ENCODE assay signal across 8 mouse cellular contexts in the genomic region with DNA sequence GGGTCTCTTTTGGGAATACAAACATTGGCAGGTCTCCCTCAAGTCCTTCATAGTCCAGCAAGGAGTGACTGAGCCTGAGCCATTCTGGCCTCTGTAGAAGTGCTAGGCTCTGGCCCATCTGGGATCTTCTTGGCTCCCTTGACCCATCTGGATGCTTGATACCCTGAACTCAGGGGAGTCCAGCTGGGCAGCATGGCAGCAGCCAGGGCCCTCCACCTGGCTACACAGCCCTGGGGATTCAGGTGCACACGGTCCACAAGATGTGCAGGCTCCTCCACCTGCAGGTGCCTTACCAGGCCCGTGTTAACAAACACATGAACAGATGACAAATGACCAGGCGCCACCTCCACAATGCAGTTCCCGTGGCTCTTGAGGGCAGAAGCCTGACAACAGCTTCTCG. TPM values are rescaled to one million over a fixed set of nuclear protein-coding genes. Genes with fewer than 3 reads are reported as not detected.
DNase-seq lines count a peak whose midpoint lies in the region; ATAC-seq and TF ChIP-seq lines count a peak whose summit lies in the region.
"Had no signal": no experiment of that assay in that cellular context is flagged by ENCODE, and none has a peak within 500 bp of the region (broad histone marks: within the 10 kb centered on the region; RNA-seq: fewer than 3 reads in every experiment).

No protein-coding gene starts in this region.

- ATAC-seq in forebrain, embryonic 12.5 days (ENCODE audit: low FRiP score): no peak
- no peak for ATAC-seq in hindbrain, embryonic 15.5 days (ENCODE audit: low FRiP score, low read depth)
- no peak for ATAC-seq in neural tube, embryonic 14.5 days (ENCODE audit: low read depth)

- peak overlapping the region; percentile 21 for H3K9ac ChIP-seq in forebrain, embryonic 12.5 days
- peak overlapping the region; percentile 24; the same call in 1 of the 2 replicates for H3K9ac ChIP-seq in hindbrain, embryonic 15.5 days
- H3K9ac ChIP-seq in neural tube, embryonic 14.5 days (replicated peaks; ENCODE audit: low read depth, low read length): no peak overlapping the region
- H3K9ac ChIP-seq: liver, embryonic 14.5 days had no signal

- H3K4me1 ChIP-seq in forebrain, embryonic 12.5 days: peaks cover 81% of the 10 kb centered on the region
- H3K4me1 ChIP-seq in hindbrain, embryonic 15.5 days (replicated peaks): peaks cover 90% of the 10 kb centered on the region
- peaks cover 78% of the 10 kb centered on the region for H3K4me1 ChIP-seq in neural tube, embryonic 14.5 days (ENCODE audit: control insufficient read depth, insufficient read depth, low read length)

- H3K27me3 ChIP-seq in forebrain, embryonic 12.5 days: no peaks in the 10 kb centered on the region
- H3K27me3 ChIP-seq in hindbrain, embryonic 15.5 days: no peaks in the 10 kb centered on the region
- no peaks in the 10 kb centered on the region for H3K27me3 ChIP-seq in neural tube, embryonic 14.5 days (ENCODE audit: control insufficient read depth, insufficient read depth, low read length)

- no peaks in the 10 kb centered on the region for H3K9me3 ChIP-seq in forebrain, embryonic 12.5 days
- H3K9me3 ChIP-seq in hindbrain, embryonic 15.5 days: no peaks in the 10 kb centered on the region
- H3K9me3 ChIP-seq in neural tube, embryonic 14.5 days (ENCODE audit: control insufficient read depth, low read length): no peaks in the 10 kb centered on the region

- H3K27ac ChIP-seq in layer of hippocampus, adult 2 months: peak overlapping the region; percentile 54; the same call in 1 of the 2 replicates
- peak overlapping the region; percentile 92 for H3K27ac ChIP-seq in forebrain, embryonic 12.5 days
- H3K27ac ChIP-seq in hindbrain, embryonic 15.5 days (replicated peaks): peak overlapping the region; percentile 80
- peak overlapping the region; percentile 88 for H3K27ac ChIP-seq in neural tube, embryonic 14.5 days (ENCODE audit: low read depth, low read length)
- H3K27ac ChIP-seq: liver, embryonic 14.5 days had no signal

- no peak for DNase-seq in layer of hippocampus, adult 2 months (ENCODE audit: low spot score in 2 of 2)
- no peak for DNase-seq in layer of hippocampus, postnatal 10 days (ENCODE audit: low spot score in 2 of 2)
- no peak for DNase-seq in left cerebral cortex, postnatal 36 days (ENCODE audit: low spot score in 2 of 2)
- no peak for DNase-seq in kidney, postnatal 14 days

- TF ChIP-seq CTCF in layer of hippocampus, adult 2 months (conservative IDR thresholded peaks at IDR 0.05): no peak

- H3K4me3 ChIP-seq in layer of hippocampus, adult 2 months: no peak overlapping the region
- H3K4me3 ChIP-seq in forebrain, embryonic 12.5 days (replicated peaks): no peak overlapping the region
- no peak overlapping the region for H3K4me3 ChIP-seq in hindbrain, embryonic 15.5 days
- no peak overlapping the region for H3K4me3 ChIP-seq in neural tube, embryonic 14.5 days (ENCODE audit: low read depth, low read length)

- 62% methylated on average over 5 of the region's 5 CpGs for WGBS in forebrain, embryonic 12.5 days
- 35% methylated on average over 5 of the region's 5 CpGs for WGBS in hindbrain, embryonic 15.5 days
- WGBS in neural tube, embryonic 14.5 days: 24% methylated on average over 5 of the region's 5 CpGs

- intact Hi-C loops in left cerebral cortex, postnatal 36 days (cut with DNase I): no loop called here

- peaks cover 91% of the 10 kb centered on the region for H3K36me3 ChIP-seq in forebrain, embryonic 12.5 days (replicated peaks)
- H3K36me3 ChIP-seq in hindbrain, embryonic 15.5 days: peaks cover 17% of the 10 kb centered on the region
- H3K36me3 ChIP-seq in neural tube, embryonic 14.5 days (ENCODE audit: control insufficient read depth, insufficient read depth, low read length): peaks cover 37% of the 10 kb centered on the region

- peak overlapping the region; percentile 33; the same call in 1 of the 2 replicates for H3K4me2 ChIP-seq in forebrain, embryonic 12.5 days
- no peak overlapping the region for H3K4me2 ChIP-seq in hindbrain, embryonic 15.5 days
- peak overlapping the region; percentile 26; the same call in 1 of the 2 replicates for H3K4me2 ChIP-seq in neural tube, embryonic 14.5 days (ENCODE audit: low read depth, low read length)

RNA-seq across cellular contexts. Expression of a gene that starts 10.0 kb away (rescaled TPM):
- total RNA-seq in layer of hippocampus, adult 2 months (2021): 100 to 1,000 TPM; 152 to 160 TPM
- total RNA-seq in layer of hippocampus, postnatal 10 days (2021): 100 to 1,000 TPM; 182 to 185 TPM
- polyA plus RNA-seq in forebrain, embryonic 12.5 days (2016; fragmentation: Nextera tagmentation; extraction: Ambion mirVana): 47.0 and 71.6 TPM in 2 replicates
- 150 and 159 TPM in 2 replicates for polyA plus RNA-seq in hindbrain, embryonic 15.5 days (2015; fragmentation: Nextera tagmentation; extraction: Ambion mirVana)
- 57.9 and 59.2 TPM in 2 replicates for polyA plus RNA-seq in neural tube, embryonic 14.5 days (2014; fragmentation: Nextera tagmentation; extraction: Ambion mirVana)
- 100 to 1,000 TPM; 143 to 162 TPM for total RNA-seq in left cerebral cortex, postnatal 36 days (2021)

RNA-seq across cellular contexts. Expression of a gene that starts 14.0 kb away (rescaled TPM):
- total RNA-seq in layer of hippocampus, adult 2 months (2021): under 1 TPM; 0.44 to 0.52 TPM
- total RNA-seq in layer of hippocampus, postnatal 10 days (2021): under 1 TPM; 0.33 to 0.80 TPM
- polyA plus RNA-seq in forebrain, embryonic 12.5 days (2016; fragmentation: Nextera tagmentation; extraction: Ambion mirVana): 4.6 and 5.1 TPM in 2 replicates
- polyA plus RNA-seq in hindbrain, embryonic 15.5 days (2015; fragmentation: Nextera tagmentation; extraction: Ambion mirVana): 2.3 and 4.2 TPM in 2 replicates
- 1.3 and 3.5 TPM in 2 replicates for polyA plus RNA-seq in neural tube, embryonic 14.5 days (2014; fragmentation: Nextera tagmentation; extraction: Ambion mirVana)
- under 1 TPM; 0.70 to 0.81 TPM for total RNA-seq in left cerebral cortex, postnatal 36 days (2021)

RNA-seq across cellular contexts. Expression of a gene that starts 20.2 kb away (rescaled TPM):
- 10 to 100 TPM; 19.6 to 20.1 TPM for total RNA-seq in layer of hippocampus, adult 2 months (2021)
- 10 to 100 TPM; 17.0 to 19.5 TPM for total RNA-seq in layer of hippocampus, postnatal 10 days (2021)
- 151 and 173 TPM in 2 replicates for polyA plus RNA-seq in forebrain, embryonic 12.5 days (2016; fragmentation: Nextera tagmentation; extraction: Ambion mirVana)
- 55.6 and 61.2 TPM in 2 replicates for polyA plus RNA-seq in hindbrain, embryonic 15.5 days (2015; fragmentation: Nextera tagmentation; extraction: Ambion mirVana)
- polyA plus RNA-seq in neural tube, embryonic 14.5 days (2014; fragmentation: Nextera tagmentation; extraction: Ambion mirVana): 44.7 and 46.8 TPM in 2 replicates
- total RNA-seq in left cerebral cortex, postnatal 36 days (2021): 10 to 100 TPM; 17.8 to 23.0 TPM

RNA-seq across cellular contexts. Expression of a gene that starts 44.8 kb away (rescaled TPM):
- total RNA-seq in layer of hippocampus, adult 2 months (2021): 10 to 100 TPM; 10.1 to 10.6 TPM
- total RNA-seq in layer of hippocampus, postnatal 10 days (2021): 1 to 10 TPM; 2.1 to 2.4 TPM
- polyA plus RNA-seq in forebrain, embryonic 12.5 days (2016; fragmentation: Nextera tagmentation; extraction: Ambion mirVana): 2.0 and 2.8 TPM in 2 replicates
- polyA plus RNA-seq in hindbrain, embryonic 15.5 days (2015; fragmentation: Nextera tagmentation; extraction: Ambion mirVana): 5.8 and 6.3 TPM in 2 replicates
- 2.7 and 3.4 TPM in 2 replicates for polyA plus RNA-seq in neural tube, embryonic 14.5 days (2014; fragmentation: Nextera tagmentation; extraction: Ambion mirVana)
- 10 to 100 TPM; 14.3 to 25.8 TPM for total RNA-seq in left cerebral cortex, postnatal 36 days (2021)

RNA-seq across cellular contexts. Expression of a gene that starts 55.6 kb away (rescaled TPM):
- total RNA-seq in layer of hippocampus, adult 2 months (2021): 100 to 1,000 TPM; 194 to 210 TPM
- 100 to 1,000 TPM; 180 to 199 TPM for total RNA-seq in layer of hippocampus, postnatal 10 days (2021)
- 14.4 and 16.3 TPM in 2 replicates for polyA plus RNA-seq in forebrain, embryonic 12.5 days (2016; fragmentation: Nextera tagmentation; extraction: Ambion mirVana)
- polyA plus RNA-seq in hindbrain, embryonic 15.5 days (2015; fragmentation: Nextera tagmentation; extraction: Ambion mirVana): 45.7 and 48.8 TPM in 2 replicates
- 33.2 and 36.1 TPM in 2 replicates for polyA plus RNA-seq in neural tube, embryonic 14.5 days (2014; fragmentation: Nextera tagmentation; extraction: Ambion mirVana)
- 100 to 1,000 TPM; 258 to 267 TPM for total RNA-seq in left cerebral cortex, postnatal 36 days (2021)
